Mouse (Mus musculus): ENCODE measurements around the gene Tusc2. TPM values are rescaled to one million over a fixed set of nuclear protein-coding genes. Genes with fewer than 3 reads are reported as not detected.

The Tusc2 gene
- total and polyA plus RNA-seq, 2 experiments from 2014 or later: 37.0 to 51.2 TPM

- H3K27ac ChIP-seq (ENCODE audit: low read depth): peak overlapping the region; percentile 77
- peak; percentile 49 for ATAC-seq (ENCODE audit: insufficient read depth, low read depth)
- peaks cover 51% of the 10 kb centered on the region for H3K4me1 ChIP-seq (ENCODE audit: control insufficient read depth, insufficient read depth)
- peaks cover 46% of the 10 kb centered on the region for H3K36me3 ChIP-seq (replicated peaks; ENCODE audit: control insufficient read depth, insufficient read depth, low read length)
- DNase-seq (ENCODE audit: low spot score): peak; percentile 79
- no peak overlapping the region; the same call in 1 of the 2 replicates for H3K9ac ChIP-seq (replicated peaks; ENCODE audit: low read depth, low read length)
- no peaks in the 10 kb centered on the region for H3K27me3 ChIP-seq (ENCODE audit: control insufficient read depth, insufficient read depth, low read length)
- 72% methylated on average over 11 of the region's 11 CpGs for WGBS
- no peak for TF ChIP-seq CTCF (IDR thresholded peaks at IDR 0.05; ENCODE audit: low read depth)
- TF ChIP-seq EP300 (IDR thresholded peaks at IDR 0.05; ENCODE audit: low read depth): 0 out of 2 replicates have a peak, but pooled peaks have one; percentile 36
- H3K9me3 ChIP-seq (replicated peaks; ENCODE audit: control insufficient read depth, low read length): no peaks in the 10 kb centered on the region
- H3K4me3 ChIP-seq (ENCODE audit: low read depth, low read length): no peak overlapping the region
- no peak overlapping the region for H3K4me2 ChIP-seq (ENCODE audit: low read depth, low read length)
Measured at GRCm38 (mm10) chr9:107593101-107593976, 30.3 kb downstream of the Tusc2 start.

GRCm38 (mm10) chr9:107594281-107595062 is 31.4 kb downstream of the Tusc2 start:
- Histone ChIP-seq H3K9me3 (replicated peaks; ENCODE audit: control insufficient read depth, low read length) (no peaks in the 10 kb centered on the region), H3K27me3 (ENCODE audit: control insufficient read depth, insufficient read depth, low read length) (no peaks in the 10 kb centered on the region), H3K4me3 (ENCODE audit: low read depth, low read length) (no peak overlapping the region), H3K36me3 (replicated peaks; ENCODE audit: control insufficient read depth, insufficient read depth, low read length) (peaks cover 46% of the 10 kb centered on the region), H3K9ac (replicated peaks; ENCODE audit: low read depth, low read length) (no peak overlapping the region), H3K27ac (ENCODE audit: low read depth) (peak overlapping the region; percentile 77), H3K4me1 (ENCODE audit: control insufficient read depth, insufficient read depth) (peaks cover 42% of the 10 kb centered on the region), H3K4me2 (ENCODE audit: low read depth, low read length) (no peak overlapping the region)
- no peak for ATAC-seq (ENCODE audit: insufficient read depth, low read depth)
- no peak for DNase-seq (ENCODE audit: low spot score)
- TF ChIP-seq CTCF (IDR thresholded peaks at IDR 0.05; ENCODE audit: low read depth) (no peak), EP300 (IDR thresholded peaks at IDR 0.05; ENCODE audit: low read depth) (no peak)
- 78% methylated on average over 8 of the region's 8 CpGs for WGBS

GRCm38 (mm10) chr9:107596619-107597569 is 33.8 kb downstream of the Tusc2 start:
- H3K27ac ChIP-seq (ENCODE audit: low read depth): peak overlapping the region; percentile 91
- WGBS: 44% methylated on average over 11 of the region's 11 CpGs
- peaks cover 39% of the 10 kb centered on the region for H3K4me1 ChIP-seq (ENCODE audit: control insufficient read depth, insufficient read depth)
- H3K4me3 ChIP-seq (ENCODE audit: low read depth, low read length): peak overlapping the region; percentile 34
- peak overlapping the region; percentile 53 for H3K9ac ChIP-seq (replicated peaks; ENCODE audit: low read depth, low read length)
- no peaks in the 10 kb centered on the region for H3K27me3 ChIP-seq (ENCODE audit: control insufficient read depth, insufficient read depth, low read length)
- peak overlapping the region; percentile 57 for H3K4me2 ChIP-seq (ENCODE audit: low read depth, low read length)
- ATAC-seq (ENCODE audit: insufficient read depth, low read depth): peak; percentile 83
- peaks cover 33% of the 10 kb centered on the region for H3K36me3 ChIP-seq (replicated peaks; ENCODE audit: control insufficient read depth, insufficient read depth, low read length)
- peak; percentile 91 for DNase-seq (ENCODE audit: low spot score)
- no peaks in the 10 kb centered on the region for H3K9me3 ChIP-seq (replicated peaks; ENCODE audit: control insufficient read depth, low read length)
- TF ChIP-seq CTCF (IDR thresholded peaks at IDR 0.05; ENCODE audit: low read depth) (no peak), EP300 (IDR thresholded peaks at IDR 0.05; ENCODE audit: low read depth) (no peak)

GRCm38 (mm10) chr9:107598385-107598784 is 35.3 kb downstream of the Tusc2 start:
- ATAC-seq (ENCODE audit: insufficient read depth, low read depth) (no peak), DNase-seq (ENCODE audit: low spot score) (no peak)
- Histone ChIP-seq H3K27me3 (ENCODE audit: control insufficient read depth, insufficient read depth, low read length) (no peaks in the 10 kb centered on the region), H3K4me3 (ENCODE audit: low read depth, low read length) (no peak overlapping the region), H3K36me3 (replicated peaks; ENCODE audit: control insufficient read depth, insufficient read depth, low read length) (peaks cover 18% of the 10 kb centered on the region), H3K4me1 (ENCODE audit: control insufficient read depth, insufficient read depth) (peaks cover 27% of the 10 kb centered on the region), H3K9ac (replicated peaks; ENCODE audit: low read depth, low read length) (no peak overlapping the region), H3K9me3 (replicated peaks; ENCODE audit: control insufficient read depth, low read length) (no peaks in the 10 kb centered on the region), H3K27ac (ENCODE audit: low read depth) (no peak overlapping the region), H3K4me2 (ENCODE audit: low read depth, low read length) (no peak overlapping the region)
- no peak for TF ChIP-seq CTCF (IDR thresholded peaks at IDR 0.05; ENCODE audit: low read depth)
- no peak for TF ChIP-seq EP300 (IDR thresholded peaks at IDR 0.05; ENCODE audit: low read depth)
- WGBS: 74% methylated on average over 5 of the region's 5 CpGs

- H3K9ac ChIP-seq (replicated peaks; ENCODE audit: low read depth, low read length): no peak overlapping the region
- ATAC-seq (ENCODE audit: insufficient read depth, low read depth): no peak
- no peaks in the 10 kb centered on the region for H3K9me3 ChIP-seq (replicated peaks; ENCODE audit: control insufficient read depth, low read length)
- no peak overlapping the region for H3K4me2 ChIP-seq (ENCODE audit: low read depth, low read length)
- peaks cover 7% of the 10 kb centered on the region for H3K36me3 ChIP-seq (replicated peaks; ENCODE audit: control insufficient read depth, insufficient read depth, low read length)
- DNase-seq (ENCODE audit: low spot score): no peak
- TF ChIP-seq EP300 (IDR thresholded peaks at IDR 0.05; ENCODE audit: low read depth) (no peak), CTCF (IDR thresholded peaks at IDR 0.05; ENCODE audit: low read depth) (no peak)
- peaks cover 17% of the 10 kb centered on the region for H3K4me1 ChIP-seq (ENCODE audit: control insufficient read depth, insufficient read depth)
- no peak overlapping the region for H3K4me3 ChIP-seq (ENCODE audit: low read depth, low read length)
- no peak overlapping the region for H3K27ac ChIP-seq (ENCODE audit: low read depth)
- 84% methylated on average over 9 of the region's 9 CpGs for WGBS
- no peaks in the 10 kb centered on the region for H3K27me3 ChIP-seq (ENCODE audit: control insufficient read depth, insufficient read depth, low read length)
Measured at GRCm38 (mm10) chr9:107599433-107599832, 36.4 kb downstream of the Tusc2 start.
